Mouse (Mus musculus) heart, postnatal 25 days (tissue): ENCODE data around the gene Cyp51. TPM values are rescaled to one million over a fixed set of nuclear protein-coding genes. Genes with fewer than 3 reads are reported as not detected.
"Not testable (repeated sequence)": the region's sequence is repeated elsewhere in the genome, so short reads cannot be mapped to it uniquely, and the experiment has no call there.

Experiments
- DNase-seq: peaks from one replicate; pipeline ENCODE4 v3.0.0; 2022; ENCODE audit warnings: low spot score
- intact Hi-C: fragments of 180-260 bp; cut with DNase I; formaldehyde crosslinking; loops from one replicate; pipeline ENCODE4 v1.15.1; 2025
- total RNA-seq, 2 experiments: library from RNA; stranded (reverse); gene quantifications; 2 replicates each; pipeline ENCODE4 v1.2.3; 2021

The Cyp51 gene
- total RNA-seq, result 1 to 10 TPM; 4.5 to 7.4 TPM

DNA sequence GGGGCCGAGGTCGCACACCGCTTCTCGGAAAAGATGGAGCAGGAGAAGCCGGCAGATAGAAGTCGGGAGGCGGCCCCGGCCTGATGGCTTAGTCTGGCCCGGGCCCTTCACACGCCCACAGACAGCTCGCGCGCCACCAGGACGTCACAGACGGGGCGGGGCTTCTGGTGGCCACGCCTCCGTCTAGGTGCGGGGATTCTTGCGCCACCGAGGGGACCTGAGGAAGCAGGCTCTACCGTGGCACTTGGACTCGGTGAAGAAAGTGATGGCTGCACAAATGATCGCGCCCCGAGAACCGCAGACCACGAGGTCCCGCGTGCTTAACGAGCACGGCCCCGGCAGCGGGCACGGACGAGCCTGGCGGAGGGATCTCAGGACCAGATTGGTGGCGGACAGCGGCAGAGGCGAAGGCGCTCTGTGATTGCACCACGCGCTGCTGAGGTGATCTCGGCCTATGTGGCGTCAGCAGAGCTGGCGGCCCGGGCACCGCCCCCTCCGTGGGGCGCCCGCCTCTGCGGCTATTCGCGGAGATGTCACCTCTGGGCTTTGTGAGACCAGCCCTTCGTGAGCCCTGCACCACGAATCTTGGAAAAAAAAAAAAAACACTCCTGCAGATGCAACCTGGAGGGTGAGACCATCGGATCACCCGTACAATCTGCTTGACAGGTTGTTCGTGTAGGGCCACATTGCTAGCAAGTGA is at the start of gene Cyp51:
TSS of gene Cyp51 (minus strand) at position 406 of the 700 bp plus-strand sequence.
- intact Hi-C loops, result loop anchor here (2.0 kb wide), 2 partner anchors 78 to 86 kb away; no protein-coding TSS in a partner anchor
- DNase-seq, result peak; percentile 76

DNA sequence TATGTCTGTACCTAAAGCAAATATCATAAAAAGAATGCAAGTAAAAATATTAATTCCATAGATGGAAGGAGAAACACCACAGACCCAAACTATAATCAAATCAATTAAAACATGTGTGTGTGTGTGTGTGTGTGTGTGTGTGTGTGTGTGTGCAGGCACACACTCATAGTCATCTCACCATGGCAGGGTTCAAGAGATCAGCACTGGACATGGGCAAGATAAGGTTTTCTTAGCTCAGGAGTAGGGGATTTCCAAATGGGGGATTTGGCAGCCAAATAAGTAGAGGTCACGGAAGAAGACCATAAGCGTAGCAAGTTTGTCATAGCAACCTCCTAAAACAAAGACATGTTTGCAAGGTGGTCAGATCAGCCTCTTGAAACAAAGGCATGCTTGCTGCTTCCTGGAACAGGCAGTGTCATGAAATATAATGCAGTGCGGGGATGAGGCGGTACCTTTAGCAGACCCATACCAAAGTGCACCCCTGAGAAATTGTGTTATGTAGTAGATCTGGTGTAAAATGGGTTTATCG is 8.1 kb upstream of the Cyp51 start:
- intact Hi-C loops, result no loop called here
- DNase-seq, result no peak

DNA sequence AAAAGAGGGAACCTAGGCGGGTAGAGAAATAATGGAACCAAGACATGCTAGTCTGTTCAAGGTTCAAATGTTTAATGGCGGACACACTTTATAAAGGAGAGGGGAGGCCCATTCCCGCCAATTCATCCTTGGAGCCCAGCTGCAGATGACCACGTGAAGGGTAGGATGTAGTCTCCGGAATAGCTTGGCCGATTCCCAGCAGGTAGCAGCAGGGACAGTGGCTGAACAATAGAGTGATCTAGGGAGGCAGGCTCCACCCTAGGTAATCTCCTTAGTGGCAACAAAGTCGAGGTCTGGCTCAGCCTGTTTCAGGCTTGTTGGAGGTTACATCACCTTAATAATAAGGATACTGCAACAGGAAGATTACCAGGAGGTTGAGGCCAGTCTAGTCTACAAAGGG is 2.5 kb upstream of the Cyp51 start:
- intact Hi-C loops, DNase-seq: not testable (repeated sequence)

DNA sequence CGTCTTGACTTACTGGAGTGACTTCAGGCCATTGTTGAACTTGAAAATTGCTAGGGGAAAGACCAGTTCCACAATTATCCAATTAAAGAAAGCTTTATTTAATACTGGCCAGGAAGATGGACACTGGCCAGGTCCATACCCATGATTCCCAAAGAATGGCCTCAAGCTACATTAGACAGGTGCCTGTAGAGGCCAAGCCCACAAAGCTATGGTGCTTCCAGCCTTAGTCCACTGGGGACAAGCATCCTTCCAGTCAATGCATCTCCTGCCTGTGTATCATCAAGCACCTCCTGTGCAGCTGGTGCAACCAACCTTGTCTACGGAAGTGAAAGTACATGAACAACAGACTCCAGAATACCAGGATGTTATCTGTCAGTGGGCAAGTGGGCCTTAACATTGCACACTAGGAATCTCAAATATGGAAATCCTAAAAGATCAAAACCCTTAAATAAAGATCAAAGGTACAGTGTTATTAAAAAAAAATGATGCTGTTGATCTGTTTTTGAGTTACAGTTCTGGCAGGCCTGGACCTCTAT is 1.2 kb upstream of the Cyp51 start:
- DNase-seq, result no peak
- intact Hi-C loops, result loop anchor here (2.0 kb wide), 2 partner anchors 79 to 85 kb away; no protein-coding TSS in a partner anchor

DNA sequence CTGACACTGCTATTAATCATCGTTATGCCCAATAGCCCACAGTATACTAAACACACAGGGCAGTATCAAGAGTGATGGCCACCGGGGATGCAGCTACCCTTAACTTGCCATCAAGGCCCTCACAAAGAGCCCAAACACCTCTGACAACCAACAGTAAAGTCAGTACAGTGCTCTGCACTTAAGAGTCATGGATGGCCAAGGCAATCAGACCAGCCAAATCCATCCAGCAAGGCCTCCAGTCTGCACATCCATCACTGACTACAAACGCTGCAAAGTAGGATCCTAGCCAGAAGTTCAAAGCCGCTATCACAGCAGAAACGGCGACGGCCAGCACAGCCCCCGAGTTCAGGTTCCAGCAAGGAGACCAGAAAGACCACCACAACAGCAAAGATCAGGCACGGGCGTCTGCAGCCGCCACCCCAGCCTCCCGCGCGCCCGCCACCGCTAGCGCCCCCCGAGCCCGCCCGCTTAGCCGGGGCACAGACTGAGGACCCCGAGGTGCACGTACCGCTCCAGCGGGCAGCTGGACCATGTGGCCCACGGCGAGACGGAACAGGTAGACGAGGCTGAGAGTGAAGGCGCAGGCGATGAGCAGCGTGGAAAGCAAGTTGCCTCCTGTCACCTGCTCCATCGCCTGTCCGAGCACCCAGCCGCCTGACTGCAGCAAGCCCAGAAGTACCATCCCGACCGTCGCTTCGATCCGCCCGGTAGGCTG is 763 bp downstream of the Cyp51 start:
- no peak for DNase-seq
- intact Hi-C loops, result loop anchor here (2.0 kb wide), 2 partner anchors 77 to 87 kb away; no protein-coding TSS in a partner anchor

DNA sequence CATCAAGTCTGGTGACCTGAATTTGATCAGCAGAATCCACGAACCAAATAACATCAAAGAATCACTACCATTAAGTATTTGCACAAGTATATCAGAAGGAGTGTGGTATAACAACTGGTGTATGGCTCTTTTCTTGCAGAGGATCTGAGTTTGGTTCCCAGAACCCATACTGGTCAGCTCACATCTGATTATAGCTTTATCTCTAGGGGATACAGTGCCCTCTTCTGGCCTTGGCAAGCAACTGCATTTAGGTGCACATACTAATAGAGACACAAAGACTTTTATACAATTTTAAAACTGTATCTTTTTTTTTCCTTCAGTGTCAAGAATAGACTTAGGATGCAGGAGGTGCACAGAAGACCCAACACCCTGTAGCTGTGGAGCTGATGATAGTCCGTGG is 2.8 kb downstream of the Cyp51 start:
- no peak for DNase-seq
- intact Hi-C loops, result no loop called here

DNA sequence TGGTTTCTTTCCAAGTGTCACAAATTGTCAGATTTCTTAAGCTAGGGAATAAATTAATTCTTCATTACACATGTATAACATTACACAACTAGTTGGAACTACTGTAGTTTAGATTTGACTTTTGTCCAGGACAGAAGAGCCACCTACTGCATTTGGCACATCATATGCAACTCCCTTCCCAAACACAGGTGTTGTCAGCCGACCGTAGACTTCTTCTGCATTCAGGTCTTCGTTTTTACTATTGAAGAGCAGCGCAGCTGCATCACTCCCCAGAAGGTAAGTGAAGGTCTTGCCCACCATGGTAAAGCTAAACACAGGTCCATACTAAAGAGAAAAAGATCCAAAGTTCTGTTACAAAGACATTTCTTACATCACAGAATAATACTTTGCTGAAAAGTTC is 3.5 kb downstream of the Cyp51 start:
- intact Hi-C loops, result no loop called here
- DNase-seq, result no peak

DNA sequence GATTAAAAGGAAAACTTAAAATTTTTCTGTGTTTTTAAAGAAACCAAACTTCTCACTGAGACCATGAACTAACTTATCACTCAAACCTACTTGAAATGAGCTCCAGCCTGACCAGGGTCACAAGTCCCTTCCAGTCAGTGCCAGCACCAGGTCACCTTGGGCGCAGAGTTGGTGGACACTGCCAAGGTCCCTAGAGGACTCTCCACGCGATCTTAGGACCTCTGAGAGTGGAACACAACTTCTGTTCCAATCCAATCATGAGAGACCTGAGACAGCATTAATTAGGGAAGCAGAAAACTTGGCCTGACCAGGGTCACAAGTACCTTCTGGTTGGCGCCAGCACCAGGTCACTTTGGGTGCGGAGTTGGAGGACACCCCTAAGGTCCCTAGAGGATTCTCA is 10.1 kb downstream of the Cyp51 start:
- intact Hi-C loops, result no loop called here
- DNase-seq, result no peak

DNA sequence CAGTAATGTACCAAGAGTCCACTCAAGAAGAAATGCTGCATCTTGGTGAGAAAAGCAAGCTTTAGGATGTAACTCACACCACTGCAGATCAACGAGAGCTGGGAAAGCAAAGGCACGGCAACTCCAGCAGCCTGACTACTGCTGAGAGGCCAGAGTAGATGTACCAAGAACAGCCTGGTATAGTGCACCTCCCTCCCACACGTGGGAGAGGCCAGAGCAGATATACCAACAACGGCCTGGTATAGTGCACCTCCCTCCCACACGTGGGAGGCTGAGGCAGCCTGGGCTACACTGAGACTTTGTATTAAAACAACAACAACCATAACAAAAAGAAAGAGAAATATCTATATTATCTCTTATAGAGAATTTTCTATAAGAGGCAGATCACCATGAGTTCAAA is 16.4 kb downstream of the Cyp51 start:
- DNase-seq, result no peak
- intact Hi-C loops, result no loop called here

DNA sequence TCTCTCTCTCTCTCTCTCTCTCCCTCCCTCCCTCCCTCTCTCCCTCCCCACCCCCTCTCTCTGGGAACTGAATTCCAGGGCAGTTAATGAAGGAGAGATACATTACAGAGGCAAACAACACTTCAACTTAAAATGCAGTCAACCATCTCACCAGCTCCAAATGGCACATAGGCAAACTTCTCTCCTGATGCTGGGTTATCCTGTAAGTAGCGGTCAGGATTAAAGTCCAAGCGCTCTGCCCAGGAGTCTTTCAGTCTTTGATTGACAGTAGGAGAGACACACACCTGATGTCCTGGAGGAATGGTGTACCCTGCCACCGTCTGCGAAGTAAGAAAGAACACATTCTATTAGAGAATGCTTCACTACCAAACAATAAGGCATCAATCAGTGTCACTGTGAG is 18.2 kb downstream of the Cyp51 start:
- DNase-seq, result no peak
- intact Hi-C loops, result no loop called here

DNA sequence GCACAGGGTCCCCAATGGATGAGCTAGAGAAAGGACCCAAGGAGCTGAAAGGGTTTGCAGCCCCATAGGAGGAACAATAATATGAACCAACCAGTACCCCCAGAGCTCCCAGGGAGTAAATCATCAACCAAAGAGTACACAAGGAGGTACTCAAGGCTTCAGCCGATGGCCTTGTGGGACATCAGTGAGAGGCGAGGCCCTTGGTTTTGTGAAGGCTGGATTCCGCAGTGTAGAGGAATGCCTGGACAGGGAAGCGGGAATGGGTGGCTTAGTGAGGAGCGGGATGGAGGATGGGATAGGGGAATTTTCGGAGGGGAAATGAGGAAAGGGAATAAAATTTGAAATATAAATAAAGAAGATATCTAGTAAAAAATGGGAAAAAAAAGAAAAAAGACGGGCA is 19.6 kb downstream of the Cyp51 start:
- intact Hi-C loops, result no loop called here
- DNase-seq, result no peak

DNA sequence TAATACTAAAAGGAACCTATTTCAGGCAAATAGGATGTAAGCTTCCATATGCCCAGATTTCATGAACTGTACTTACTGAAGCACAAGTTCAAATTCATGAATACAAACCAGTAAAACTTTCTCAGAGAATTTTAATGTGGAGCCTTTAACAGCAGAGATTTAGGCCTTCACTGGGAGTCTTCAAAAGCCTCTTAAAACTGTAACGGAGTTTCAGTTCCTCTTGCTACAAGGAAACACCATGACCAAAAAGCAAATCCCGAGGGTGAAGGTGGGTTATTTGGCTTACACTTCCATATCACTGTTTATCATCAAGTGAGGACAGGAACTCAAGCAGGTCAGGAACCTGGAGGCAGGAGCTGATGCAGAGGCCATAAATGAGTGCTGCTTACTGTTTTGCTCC is 23.0 kb downstream of the Cyp51 start:
- no peak for DNase-seq
- intact Hi-C loops, result no loop called here

DNA sequence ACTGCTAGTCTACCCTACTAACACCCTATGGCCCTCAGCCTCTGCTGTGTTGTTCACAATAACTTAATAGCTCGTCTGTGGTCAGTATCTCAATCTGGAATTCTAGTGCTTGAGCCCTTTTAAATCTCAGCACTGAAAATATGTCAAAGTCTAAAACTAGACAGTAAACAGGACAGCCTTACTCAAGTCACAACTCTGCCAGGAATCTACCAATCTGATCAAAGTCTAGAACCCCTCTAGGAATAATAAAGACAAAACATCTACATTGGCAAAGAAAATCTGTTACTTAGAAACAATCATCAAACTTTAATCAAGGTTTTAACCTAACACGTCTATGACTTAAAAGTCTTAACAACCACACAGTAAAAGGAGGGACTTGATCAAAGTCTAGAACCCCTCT is 23.7 kb downstream of the Cyp51 start:
- no peak for DNase-seq
- intact Hi-C loops, result no loop called here

DNA sequence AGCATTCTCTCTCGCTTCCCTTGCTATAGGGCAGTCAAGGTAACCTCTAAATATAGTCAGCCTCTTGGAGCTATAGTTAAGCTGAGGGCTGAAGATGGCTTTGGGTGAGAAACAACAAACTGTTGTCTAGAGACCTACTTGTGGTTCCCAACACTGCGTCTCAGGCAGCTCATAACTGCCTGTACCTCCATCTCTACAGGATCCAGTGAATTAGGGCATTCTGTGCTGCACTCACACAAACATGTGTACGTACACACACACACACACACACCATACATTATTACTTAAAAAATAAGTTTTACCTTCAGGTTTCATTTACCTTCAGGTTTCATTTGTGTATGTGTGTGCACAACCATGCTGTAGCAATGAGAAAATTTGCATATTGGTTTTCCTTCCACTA is 25.5 kb downstream of the Cyp51 start:
- intact Hi-C loops, result no loop called here

DNA sequence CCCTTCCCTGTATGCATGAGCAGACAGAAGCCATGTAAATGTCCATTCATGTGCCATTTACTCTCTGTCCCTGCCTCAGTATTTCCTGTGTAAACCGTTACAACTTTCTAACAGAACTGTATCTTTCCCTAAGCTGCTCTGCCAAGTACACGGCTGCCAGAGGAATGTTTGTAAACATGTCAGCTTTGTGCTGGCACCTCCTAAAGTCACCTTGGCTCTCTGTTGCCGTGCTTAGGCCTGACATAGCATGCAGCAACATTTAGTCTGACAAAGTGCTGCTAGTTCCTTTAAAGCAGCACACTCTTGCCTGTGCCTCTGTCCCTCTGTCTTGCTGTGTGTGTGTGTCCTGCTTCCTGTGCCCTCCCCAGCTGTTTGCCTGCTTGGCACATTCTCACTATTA is 37.3 kb downstream of the Cyp51 start:
- intact Hi-C loops, result no loop called here
- DNase-seq, result no peak

More for the DNA sequence above, 25.5 kb downstream of the Cyp51 start:
- DNase-seq, result no peak

DNA sequence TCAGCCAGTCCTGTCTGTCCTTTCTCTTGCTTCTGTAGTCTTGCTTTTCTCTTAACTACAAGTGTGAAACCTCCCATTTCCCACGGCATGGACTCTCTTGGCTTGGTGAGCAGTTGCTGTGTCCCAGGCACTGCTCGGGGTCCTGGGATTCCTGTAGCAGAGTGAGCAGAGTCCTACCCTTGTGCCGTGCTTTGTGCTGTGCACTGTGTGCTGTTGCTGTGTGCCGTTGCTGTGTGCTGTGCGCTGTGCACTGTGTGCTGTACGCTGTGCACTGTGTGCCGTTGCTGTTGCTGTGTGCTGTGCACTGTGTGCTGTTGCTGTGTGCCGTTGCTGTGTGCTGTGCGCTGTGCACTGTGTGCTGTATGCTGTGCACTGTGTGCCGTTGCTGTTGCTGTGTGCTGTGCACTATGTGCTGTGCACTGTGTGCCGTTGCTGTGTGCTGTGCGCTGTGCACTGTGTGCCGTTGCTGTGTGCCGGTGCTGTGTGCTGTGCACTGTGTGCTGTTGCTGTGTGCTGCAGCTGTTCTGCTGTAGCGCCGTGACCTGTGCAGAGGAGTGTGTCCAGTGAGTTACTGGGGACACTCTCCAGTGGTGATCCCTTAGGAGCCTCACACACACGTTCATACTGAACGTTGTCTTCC is 38.0 kb downstream of the Cyp51 start:
- DNase-seq, result no peak

DNA sequence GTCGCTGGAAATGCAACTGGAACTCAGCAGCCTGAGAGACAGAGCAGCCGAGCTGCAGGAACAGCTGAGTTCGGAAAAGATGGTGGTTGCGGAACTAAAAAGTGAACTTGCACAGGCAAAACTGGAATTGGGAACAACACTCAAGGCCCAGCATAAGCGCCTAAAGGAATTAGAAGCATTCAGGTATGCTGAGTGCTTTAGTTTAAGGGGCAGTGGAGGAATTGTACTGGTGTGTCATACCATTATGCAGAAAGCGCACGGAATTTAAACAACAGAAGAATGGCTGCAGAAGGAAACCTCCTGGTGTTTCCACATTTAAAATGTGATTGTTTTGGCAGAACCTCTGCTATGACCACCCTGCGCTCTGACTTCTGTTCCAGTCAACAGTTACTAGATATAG is 44.2 kb downstream of the Cyp51 start:
- intact Hi-C loops, result loop anchor here (5.0 kb wide), 1 partner anchor 88 kb away; no protein-coding TSS in a partner anchor
- DNase-seq, result no peak

More for the DNA sequence above, 38.0 kb downstream of the Cyp51 start:
- intact Hi-C loops, result no loop called here

DNA sequence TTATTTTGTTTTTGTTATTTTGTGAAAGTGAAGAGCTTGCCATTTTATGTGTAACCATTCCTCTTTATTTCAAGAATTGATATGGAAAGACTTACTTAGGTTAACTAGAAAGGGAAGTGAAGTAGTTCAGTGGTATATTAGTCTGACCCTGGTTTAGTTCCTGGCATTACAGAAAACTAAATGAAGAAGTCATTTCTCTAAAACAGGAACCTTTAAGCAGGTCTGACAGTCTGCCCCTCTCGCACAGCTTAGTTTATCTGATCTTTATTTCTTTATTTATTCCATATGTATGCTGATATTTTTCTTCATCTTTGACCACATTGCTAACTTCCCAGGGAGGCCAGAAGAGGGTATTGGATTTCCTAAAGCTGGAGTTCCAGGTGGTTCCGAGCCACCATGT is 63.6 kb downstream of the Cyp51 start:
- no peak for DNase-seq
- intact Hi-C loops, result no loop called here

DNA sequence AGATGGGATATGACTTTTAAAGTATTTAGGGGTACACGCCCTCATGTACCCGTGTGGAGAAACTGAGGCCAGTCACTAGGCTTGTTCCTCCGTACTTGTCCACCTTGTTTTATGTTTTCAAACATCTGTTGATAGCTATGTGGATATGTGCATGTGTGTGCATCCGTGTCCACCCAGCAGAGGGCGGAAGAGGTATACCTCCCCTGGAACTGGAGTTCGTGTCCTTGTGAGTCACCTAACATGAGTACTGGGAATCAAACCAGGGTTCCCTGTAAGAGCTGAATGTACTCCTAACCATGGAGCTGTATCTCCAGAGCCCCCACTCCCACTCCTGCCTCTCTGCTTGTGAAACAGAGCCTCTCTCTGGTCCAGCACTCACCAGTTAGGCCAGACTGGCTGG is 64.2 kb downstream of the Cyp51 start:
- intact Hi-C loops, result no loop called here
- no peak for DNase-seq

DNA sequence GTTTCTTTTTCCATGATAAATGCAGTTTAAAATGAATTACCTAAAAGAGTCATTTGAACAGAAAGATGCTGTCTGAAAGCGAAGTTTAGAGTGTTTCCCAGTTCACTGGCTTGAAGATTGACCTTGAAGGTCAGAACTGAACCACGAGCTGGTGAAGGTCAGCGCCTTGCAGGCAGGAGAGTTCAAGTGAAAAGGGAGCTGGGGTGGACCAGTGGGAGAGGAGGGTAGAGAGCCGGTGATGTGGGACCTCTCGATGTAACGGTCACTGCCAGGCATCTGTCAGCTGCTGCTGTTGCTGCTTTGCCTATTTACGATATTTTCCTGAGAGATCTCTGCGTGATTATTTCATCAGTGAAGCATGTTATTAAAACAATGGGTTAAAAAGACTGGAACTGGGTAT is 65.2 kb downstream of the Cyp51 start:
- DNase-seq, result no peak
- intact Hi-C loops, result no loop called here
